Mouse (Mus musculus) limb, embryonic 10.5 days (tissue): ENCODE results near the gene Gm14139. TPM values are rescaled to one million over a fixed set of nuclear protein-coding genes. Genes with fewer than 3 reads are reported as not detected.
A peak's percentile ranks its signal among the peaks of the same experiment; 100 is the strongest.
"Not testable (repeated sequence)": the region's sequence is repeated elsewhere in the genome, so short reads cannot be mapped to it uniquely, and the experiment has no call there.

Experiments used
- DNase-seq: peaks from one replicate; pipeline ENCODE4 v3.0.0-alpha.2; 2017; ENCODE audit warnings: low spot score
- H3K27ac ChIP-seq: fragments of 300-500 bp; sonication (generic); 2 replicates; pipeline ENCODE4 v1.5.1; 2016; ENCODE audit warnings: mild to moderate bottlenecking
- H3K27me3 ChIP-seq: fragments of 300-500 bp; sonication (generic); 2 replicates; pipeline ENCODE4 v1.6.1; 2016; ENCODE audit warnings: low read depth, mild to moderate bottlenecking; ENCODE audit not compliant: poor library complexity, severe bottlenecking
- H3K36me3 ChIP-seq: fragments of 300-500 bp; sonication (generic); 2 replicates; pipeline ENCODE4 v1.6.1; 2016; ENCODE audit warnings: mild to moderate bottlenecking, moderate library complexity
- H3K4me1 ChIP-seq: fragments of 300-500 bp; sonication (generic); 2 replicates; pipeline ENCODE4 v1.6.1; 2016
- H3K4me3 ChIP-seq: fragments of 300-500 bp; sonication (generic); 2 replicates; pipeline ENCODE4 v1.5.1; 2016; ENCODE audit warnings: mild to moderate bottlenecking, moderate library complexity
- H3K9me3 ChIP-seq: fragments of 300-500 bp; sonication (generic); replicated peaks from 2 replicates; pipeline ENCODE4 v1.6.1; 2016; ENCODE audit warnings: mild to moderate bottlenecking
- WGBS: fragments of 180-500 bp; shearing (Covaris S2); methylation state at CpG from one replicate; pipeline ENCODE4 v1.1.7; 2016; 5-methylcytosine and 5-hydroxymethylcytosine counted together
- polyA plus RNA-seq: library from polyadenylated mRNA; unstranded; fragments of >200 nt; fragmentation: Nextera tagmentation; extraction: Ambion mirVana; gene quantifications from 2 replicates; pipeline ENCODE4 v1.2.1, GENCODE M21; 2016

Gm14139 gene
- polyA plus RNA-seq = not detected in 2 replicates

GRCm38 (mm10) chr2:150181570-150181999, at the start of gene Gm14139:
Gene Gm14139, plus strand, starts transcription at chr2:150181755.
- H3K4me3 ChIP-seq, H3K36me3 ChIP-seq, H3K4me1 ChIP-seq, H3K27ac ChIP-seq, DNase-seq, H3K27me3 ChIP-seq, H3K9me3 ChIP-seq: not testable (repeated sequence)
- 87% methylated on average over 7 of the region's 7 CpGs for WGBS

- H3K4me3 ChIP-seq, H3K4me1 ChIP-seq, H3K27me3 ChIP-seq, H3K27ac ChIP-seq, DNase-seq, H3K9me3 ChIP-seq: not testable (repeated sequence)
- WGBS = 71% methylated on average over 1 of the region's 1 CpGs
- peaks cover 37% of the 10 kb centered on the region for H3K36me3 ChIP-seq
Measured at GRCm38 (mm10) chr2:150132002-150132401, 49.6 kb upstream of the Gm14139 start.

GRCm38 (mm10) chr2:150132773-150133172, 48.8 kb upstream of the Gm14139 start:
- WGBS = 66% methylated on average over 2 of the region's 2 CpGs

GRCm38 (mm10) chr2:150136435-150136897, 45.1 kb upstream of the Gm14139 start, which contains the start of gene Zfp120:
Gene Zfp120, minus strand, starts transcription at chr2:150136708.
- peak within 1 kb of the TSS; percentile 84 for H3K27ac ChIP-seq

More at GRCm38 (mm10) chr2:150132773-150133172, 48.8 kb upstream of the Gm14139 start:
- Histone ChIP-seq H3K4me3 (no peak overlapping the region), H3K36me3 (peaks cover 35% of the 10 kb centered on the region), H3K27me3 (no peaks in the 10 kb centered on the region), H3K4me1 (peaks cover 6% of the 10 kb centered on the region), H3K9me3 (no peaks in the 10 kb centered on the region), H3K27ac (no peak overlapping the region)
- DNase-seq = no peak

GRCm38 (mm10) chr2:150166703-150167102, 14.9 kb upstream of the Gm14139 start:
- H3K27me3 ChIP-seq = no peaks in the 10 kb centered on the region
- H3K36me3 ChIP-seq = no peaks in the 10 kb centered on the region
- H3K4me3 ChIP-seq = no peak overlapping the region
- no peaks in the 10 kb centered on the region for H3K9me3 ChIP-seq
- no peak for DNase-seq
- H3K27ac ChIP-seq = no peak overlapping the region
- no peaks in the 10 kb centered on the region for H3K4me1 ChIP-seq

More at GRCm38 (mm10) chr2:150136435-150136897, 45.1 kb upstream of the Gm14139 start, which contains the start of gene Zfp120:
- peaks cover 16% of the 10 kb centered on the region for H3K36me3 ChIP-seq
- H3K27me3 ChIP-seq = no peaks in the 10 kb centered on the region
- DNase-seq = peak; percentile 77
- H3K4me3 ChIP-seq = peak within 1 kb of the TSS; percentile 79
- no peaks in the 10 kb centered on the region for H3K9me3 ChIP-seq
- WGBS = under 1% methylated on average over 13 of the region's 13 CpGs
- peaks cover 6% of the 10 kb centered on the region for H3K4me1 ChIP-seq

- DNase-seq = no peak
- Histone ChIP-seq H3K9me3 (no peaks in the 10 kb centered on the region), H3K36me3 (no peaks in the 10 kb centered on the region), H3K4me1 (no peaks in the 10 kb centered on the region), H3K27me3 (no peaks in the 10 kb centered on the region), H3K4me3 (no peak overlapping the region), H3K27ac (no peak overlapping the region)
Measured at GRCm38 (mm10) chr2:150173833-150174232, 7.7 kb upstream of the Gm14139 start.

- H3K9me3 ChIP-seq, DNase-seq, H3K4me3 ChIP-seq, H3K4me1 ChIP-seq, H3K27me3 ChIP-seq, H3K36me3 ChIP-seq, H3K27ac ChIP-seq: not testable (repeated sequence)
- 90% methylated on average over 4 of the region's 4 CpGs for WGBS
Measured at GRCm38 (mm10) chr2:150179579-150179978, 2.0 kb upstream of the Gm14139 start, which contains the start of gene Gm10770. Gene Gm10770, minus strand, starts transcription at chr2:150179679.

GRCm38 (mm10) chr2:150181046-150181445, 509 bp upstream of the Gm14139 start:
- not testable (repeated sequence) for DNase-seq

GRCm38 (mm10) chr2:150217600-150218362, 36.2 kb downstream of the Gm14139 start, which contains the start of gene Zfp937:
Gene Zfp937, plus strand, starts transcription at chr2:150218073.
- WGBS = 2% methylated on average over 15 of the region's 15 CpGs
- H3K27ac ChIP-seq = peak within 1 kb of the TSS; percentile 72; the same call in 1 of the 2 replicates

More at GRCm38 (mm10) chr2:150181046-150181445, 509 bp upstream of the Gm14139 start:
- H3K9me3 ChIP-seq, H3K4me3 ChIP-seq, H3K36me3 ChIP-seq, H3K4me1 ChIP-seq, H3K27me3 ChIP-seq, H3K27ac ChIP-seq: not testable (repeated sequence)

GRCm38 (mm10) chr2:150218363-150218725, 36.8 kb downstream of the Gm14139 start:
- H3K9me3 ChIP-seq, H3K27me3 ChIP-seq, H3K36me3 ChIP-seq, DNase-seq, H3K4me1 ChIP-seq: not testable (repeated sequence)
- Histone ChIP-seq H3K27ac (peak overlapping the region; percentile 72; the same call in 1 of the 2 replicates), H3K4me3 (peak overlapping the region; percentile 51)
- WGBS = 23% methylated on average over 4 of the region's 4 CpGs

More at GRCm38 (mm10) chr2:150217600-150218362, 36.2 kb downstream of the Gm14139 start, which contains the start of gene Zfp937:
- not testable (repeated sequence) for H3K36me3 ChIP-seq, H3K27me3 ChIP-seq, H3K9me3 ChIP-seq, H3K4me1 ChIP-seq
- DNase-seq = peak; percentile 67
- peak within 1 kb of the TSS; percentile 51 for H3K4me3 ChIP-seq

GRCm38 (mm10) chr2:150223263-150223662, 41.7 kb downstream of the Gm14139 start:
- H3K9me3 ChIP-seq, DNase-seq, H3K27ac ChIP-seq, H3K36me3 ChIP-seq, H3K27me3 ChIP-seq, H3K4me3 ChIP-seq, H3K4me1 ChIP-seq: not testable (repeated sequence)
